Mouse (Mus musculus): ENCODE data around the gene Fastkd5.

Fastkd5 gene

GRCm38 (mm10) chr2:130634006-130634738 is 4.3 kb upstream of the Fastkd5 start:
- DNase-seq = peak in 1 of 2 experiments; percentile 48

GRCm38 (mm10) chr2:130632887-130633675 is 3.3 kb upstream of the Fastkd5 start:
- DNase-seq = peak in 1 of 2 experiments; percentile 64

- DNase-seq = peak; percentile 70 to 81
Observed at GRCm38 (mm10) chr2:130632416-130632815, 2.6 kb upstream of the Fastkd5 start.

- no peak for DNase-seq
Observed at GRCm38 (mm10) chr2:130629080-130629838, 568 bp downstream of the Fastkd5 start.

GRCm38 (mm10) chr2:130628424-130628823 is 1.4 kb downstream of the Fastkd5 start:
- DNase-seq = peak in 1 of 2 experiments; percentile 34

GRCm38 (mm10) chr2:130618972-130619371 is 10.9 kb downstream of the Fastkd5 start:
- peak; percentile 55 to 81 for DNase-seq

GRCm38 (mm10) chr2:130613091-130613490 is 16.7 kb downstream of the Fastkd5 start:
- peak in 1 of 2 experiments; percentile 65 for DNase-seq

- DNase-seq = no peak
Observed at GRCm38 (mm10) chr2:130602195-130602594, 27.6 kb downstream of the Fastkd5 start.

GRCm38 (mm10) chr2:130598399-130598798 is 31.4 kb downstream of the Fastkd5 start:
- DNase-seq = no peak

GRCm38 (mm10) chr2:130597601-130598010 is 32.2 kb downstream of the Fastkd5 start:
- DNase-seq = peak in 1 of 2 experiments; percentile 39

- DNase-seq = no peak
Observed at GRCm38 (mm10) chr2:130595596-130595995, 34.2 kb downstream of the Fastkd5 start.

- peak in 1 of 2 experiments; percentile 17 for DNase-seq
Observed at GRCm38 (mm10) chr2:130591016-130591415, 38.8 kb downstream of the Fastkd5 start.

GRCm38 (mm10) chr2:130589761-130590160 is 40.1 kb downstream of the Fastkd5 start:
- DNase-seq = no peak

- DNase-seq = peak in 1 of 2 experiments; percentile 19
Observed at GRCm38 (mm10) chr2:130589157-130589556, 40.7 kb downstream of the Fastkd5 start.

- DNase-seq = peak in 1 of 2 experiments; percentile 15
Observed at GRCm38 (mm10) chr2:130588373-130588772, 41.5 kb downstream of the Fastkd5 start.

- no peak for DNase-seq
Observed at GRCm38 (mm10) chr2:130586016-130586415, 43.8 kb downstream of the Fastkd5 start.

GRCm38 (mm10) chr2:130583902-130584560 is 45.8 kb downstream of the Fastkd5 start:
- DNase-seq = no peak

- no peak for DNase-seq
Observed at GRCm38 (mm10) chr2:130582552-130582951, 47.3 kb downstream of the Fastkd5 start, which contains the start of gene Avp. Avp (minus strand) TSS chr2:130582554.

- no peak for DNase-seq
Observed at GRCm38 (mm10) chr2:130581201-130581600, 48.6 kb downstream of the Fastkd5 start.

GRCm38 (mm10) chr2:130579791-130580190 is 50.0 kb downstream of the Fastkd5 start:
- no peak for DNase-seq

GRCm38 (mm10) chr2:130578148-130578547 is 51.7 kb downstream of the Fastkd5 start:
- peak; percentile 62 to 73 for DNase-seq

GRCm38 (mm10) chr2:130577632-130578031 is 52.2 kb downstream of the Fastkd5 start:
- peak; percentile 87 to 92 for DNase-seq

All from kidney, postnatal 25 days (tissue).